Mouse (Mus musculus) 416B (cell line): ENCODE measurements around the gene Dclk1.

Experiments used
- DNase-seq: peaks from one replicate; pipeline ENCODE4 v3.0.0; 2011; ENCODE audit warnings: low read depth

Gene Dclk1

DNA sequence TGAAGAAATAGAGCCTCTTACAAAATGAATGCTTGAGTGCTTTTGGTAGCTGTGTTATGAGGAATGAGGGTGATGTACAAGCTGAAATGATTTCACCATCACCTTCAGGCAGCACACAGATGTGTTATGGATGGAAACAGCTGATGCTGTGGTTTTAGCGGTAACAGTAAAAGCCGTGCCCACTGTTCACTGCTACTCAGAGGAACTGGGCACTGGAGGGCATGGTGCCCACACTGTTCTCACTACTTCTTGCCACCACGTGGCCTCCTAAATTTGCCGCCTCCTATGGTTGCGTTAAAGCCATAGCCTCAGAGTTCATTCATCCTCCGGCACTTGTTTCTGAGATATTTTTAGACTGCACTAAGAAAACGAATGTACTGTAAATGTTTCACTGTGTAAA lies 18.0 kb downstream of the Dclk1 start:
- DNase-seq, result peak; percentile 30

DNA sequence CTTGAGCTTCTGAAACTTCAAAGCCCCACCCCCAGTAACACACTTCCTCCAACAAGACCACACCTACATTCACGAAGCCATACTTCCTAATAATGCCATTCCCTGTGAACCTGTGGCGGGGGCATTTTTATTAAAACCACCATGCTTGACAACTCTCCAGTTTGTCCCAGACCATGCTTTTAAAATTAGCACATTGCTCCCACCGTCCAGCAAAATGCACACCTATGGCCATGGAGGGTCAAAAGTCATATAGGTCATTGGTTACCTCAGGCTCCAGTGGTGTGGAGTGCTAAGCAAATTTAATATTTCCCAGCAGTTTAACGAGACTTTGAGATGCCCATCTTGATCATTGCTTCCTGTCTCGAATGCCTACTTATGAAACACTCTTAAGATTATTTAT lies 23.9 kb downstream of the Dclk1 start:
- no peak for DNase-seq

DNA sequence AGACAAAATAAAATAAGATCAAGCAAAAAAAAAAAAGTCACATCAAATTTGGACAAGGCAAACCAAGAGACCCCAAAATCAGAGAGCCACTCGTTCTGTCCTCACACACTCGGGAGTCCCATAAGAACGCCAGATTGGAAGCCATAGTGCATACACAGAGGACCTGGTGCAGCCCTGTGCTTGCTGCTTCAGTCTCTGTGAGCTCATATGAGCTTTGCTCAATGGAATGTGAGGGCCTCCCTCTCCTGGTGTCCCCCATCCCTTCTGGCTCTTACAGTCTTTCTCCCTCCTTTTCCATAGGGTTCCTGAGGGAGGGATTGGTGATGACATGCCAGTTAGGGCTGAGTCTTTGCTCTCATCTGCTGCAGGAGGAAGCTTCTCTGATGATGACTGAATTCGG lies 27.6 kb downstream of the Dclk1 start:
- DNase-seq, result no peak

DNA sequence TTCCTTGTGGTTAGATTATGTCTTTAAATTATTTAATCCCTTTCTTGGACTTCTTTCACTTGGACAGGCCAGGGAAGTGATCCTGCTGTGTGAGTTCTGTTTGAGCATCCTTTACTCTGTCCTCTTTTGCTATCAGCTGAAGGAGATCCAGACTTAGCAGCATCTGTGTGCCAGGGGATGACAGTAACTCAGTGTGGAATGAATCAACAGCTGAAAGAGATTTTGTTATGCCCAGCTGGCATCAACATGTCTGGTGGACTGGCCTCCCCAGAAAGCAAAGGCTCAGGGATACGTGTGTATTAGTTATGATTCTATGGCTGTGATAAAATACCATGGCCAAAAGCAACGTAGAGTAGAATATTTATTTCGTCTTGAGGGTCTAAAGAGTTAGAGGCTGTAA lies 28.2 kb downstream of the Dclk1 start:
- no peak for DNase-seq

DNA sequence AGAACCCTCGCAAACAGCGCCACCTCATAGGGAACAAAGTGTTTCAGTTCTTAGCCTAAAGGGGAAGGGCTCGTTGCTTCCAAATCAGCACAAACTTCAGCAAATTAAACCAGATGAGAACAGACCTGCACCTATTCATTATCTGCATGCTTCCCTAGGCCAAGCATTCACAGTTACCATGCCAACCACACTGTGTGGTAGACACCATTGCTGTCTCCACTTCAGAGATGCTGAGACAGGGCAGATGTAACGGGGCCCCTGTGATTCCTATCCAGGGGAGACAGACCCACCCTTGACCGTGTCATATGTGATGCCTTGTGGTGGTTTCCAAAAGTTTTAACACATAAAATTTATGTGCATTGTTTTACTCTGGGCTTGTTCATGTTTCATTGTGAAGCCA lies 28.8 kb downstream of the Dclk1 start:
- DNase-seq, result no peak

DNA sequence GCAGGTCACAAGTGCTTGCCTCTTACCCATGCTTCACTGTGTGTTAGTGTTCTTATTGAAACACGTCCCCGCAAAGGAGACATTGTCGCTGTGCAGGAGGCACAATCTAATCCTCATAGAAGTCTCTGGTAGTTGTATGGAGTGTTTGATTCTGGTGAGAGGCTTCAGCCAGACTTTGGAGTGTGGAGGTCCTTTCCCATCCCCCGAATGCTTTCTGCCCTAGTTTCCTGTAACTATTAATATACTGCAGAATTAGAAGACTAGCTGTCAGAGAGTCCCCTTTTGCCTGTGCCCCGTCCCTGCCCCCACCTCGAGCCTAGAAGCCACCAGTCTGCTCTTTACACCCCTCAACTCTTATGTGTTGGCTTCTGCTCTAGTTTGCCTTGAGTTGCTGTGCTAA lies 30.4 kb downstream of the Dclk1 start:
- no peak for DNase-seq

DNA sequence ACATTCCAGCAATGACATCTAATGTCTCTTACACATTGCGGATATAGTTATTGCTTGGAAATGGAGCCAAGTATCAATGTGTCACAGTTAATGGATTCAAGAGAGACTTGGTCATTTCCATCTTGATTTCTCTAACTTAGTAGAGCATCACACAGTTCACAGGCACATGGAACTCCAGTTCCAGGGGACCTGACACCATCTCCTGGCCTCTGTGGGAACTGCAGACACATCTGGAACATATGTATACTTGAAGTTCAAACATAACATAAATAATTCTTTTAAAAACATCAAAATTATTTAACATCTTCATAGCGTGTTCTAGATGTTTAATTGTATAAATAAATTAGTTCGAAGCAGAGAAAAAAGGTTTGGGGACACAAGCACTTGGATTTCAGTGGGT lies 34.3 kb downstream of the Dclk1 start:
- no peak for DNase-seq

DNA sequence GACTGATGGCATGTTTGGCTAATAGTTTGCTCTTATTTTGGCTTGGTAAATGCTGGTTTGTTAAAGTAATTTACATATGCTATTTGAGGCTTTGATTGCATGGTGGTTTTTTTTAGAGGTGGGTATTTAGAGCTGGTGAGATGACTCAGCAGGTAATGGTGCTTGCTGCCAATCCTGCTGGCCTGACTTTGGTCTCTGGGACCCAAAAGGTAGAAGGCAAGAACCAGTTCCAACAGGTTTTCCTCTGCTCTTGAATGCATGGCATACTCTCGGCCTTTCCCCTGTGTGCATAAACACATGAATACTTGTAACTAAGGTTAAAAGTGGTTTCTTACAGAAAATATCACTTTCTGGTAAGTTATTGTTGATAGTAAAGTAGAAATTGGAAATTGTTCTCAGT lies 34.7 kb downstream of the Dclk1 start:
- no peak for DNase-seq

DNA sequence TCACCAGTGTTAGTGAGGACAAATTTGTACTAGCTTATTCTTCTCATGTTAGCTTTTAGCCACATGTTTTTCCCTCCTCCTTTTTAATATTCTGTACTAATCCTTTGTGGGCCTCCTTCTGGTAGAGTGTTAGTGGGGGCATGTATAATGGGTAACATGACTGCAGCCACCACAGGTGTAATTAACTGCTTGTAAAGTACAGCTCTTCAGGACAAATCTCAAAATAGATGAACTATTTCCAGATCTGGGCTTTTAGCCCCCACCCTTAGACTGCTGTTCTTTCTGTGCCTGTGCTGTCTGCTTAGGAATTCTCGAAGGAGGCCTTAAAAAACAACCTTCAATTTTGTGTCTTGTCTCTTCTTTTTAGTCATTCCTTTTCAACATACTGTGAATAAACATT lies 35.7 kb downstream of the Dclk1 start:
- no peak for DNase-seq

DNA sequence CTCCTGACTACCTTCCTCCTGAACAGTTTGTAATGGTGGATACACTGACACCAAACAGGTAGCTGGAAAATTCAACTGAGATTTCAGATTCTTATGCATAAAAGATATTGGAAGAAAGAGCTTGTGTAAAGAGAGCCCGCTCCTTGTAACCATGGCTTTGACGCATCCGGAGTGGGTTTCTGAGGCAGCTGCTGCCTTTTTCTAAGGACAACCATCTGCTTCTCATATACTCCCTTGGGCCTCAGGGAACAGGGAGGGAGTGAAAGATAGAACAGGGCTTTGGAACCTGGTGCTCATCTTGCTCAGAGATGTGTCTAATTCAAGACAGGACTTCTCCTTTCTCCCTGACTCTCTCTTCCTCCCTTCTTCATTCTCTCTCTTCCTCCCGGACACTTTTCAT lies 37.8 kb downstream of the Dclk1 start:
- no peak for DNase-seq

DNA sequence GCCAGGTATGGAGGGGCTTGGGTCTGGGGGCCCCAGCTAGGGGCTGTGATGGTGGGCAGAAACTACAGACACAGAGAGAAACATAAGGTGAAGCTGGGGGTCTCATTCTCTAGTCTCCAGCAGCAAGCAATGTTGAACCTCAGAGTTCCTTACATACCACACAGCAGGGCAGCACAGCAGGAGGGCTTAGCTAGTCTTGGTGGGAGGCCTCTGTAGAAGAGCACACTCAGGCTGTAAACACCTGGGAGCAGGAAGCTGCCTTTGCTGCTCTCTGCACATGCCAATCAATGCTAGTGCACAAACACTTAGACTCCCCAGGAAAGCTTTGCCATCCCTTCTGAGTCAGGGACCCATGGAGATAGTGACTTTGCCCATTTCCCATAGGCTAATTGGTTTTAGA lies 38.3 kb downstream of the Dclk1 start:
- DNase-seq, result no peak

DNA sequence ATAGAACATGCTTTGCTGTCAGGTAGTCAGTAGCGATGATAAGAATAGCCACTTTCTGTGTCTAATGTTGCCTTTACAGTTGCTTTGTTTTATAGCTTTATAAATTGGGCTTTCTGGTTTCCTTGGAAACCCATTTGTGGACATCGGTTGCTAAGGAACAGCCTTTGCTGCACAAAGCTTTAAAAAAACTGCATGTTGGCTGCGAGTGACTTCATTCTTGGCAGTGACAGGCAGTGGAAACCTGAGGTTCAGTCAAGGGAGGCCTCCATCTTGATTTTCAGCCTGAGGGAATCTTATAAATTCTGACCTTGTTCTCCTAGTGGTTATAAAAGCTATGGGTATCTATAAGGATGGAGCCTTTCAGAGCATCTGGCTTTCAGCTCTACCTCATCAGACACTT lies 42.1 kb downstream of the Dclk1 start:
- DNase-seq, result no peak

DNA sequence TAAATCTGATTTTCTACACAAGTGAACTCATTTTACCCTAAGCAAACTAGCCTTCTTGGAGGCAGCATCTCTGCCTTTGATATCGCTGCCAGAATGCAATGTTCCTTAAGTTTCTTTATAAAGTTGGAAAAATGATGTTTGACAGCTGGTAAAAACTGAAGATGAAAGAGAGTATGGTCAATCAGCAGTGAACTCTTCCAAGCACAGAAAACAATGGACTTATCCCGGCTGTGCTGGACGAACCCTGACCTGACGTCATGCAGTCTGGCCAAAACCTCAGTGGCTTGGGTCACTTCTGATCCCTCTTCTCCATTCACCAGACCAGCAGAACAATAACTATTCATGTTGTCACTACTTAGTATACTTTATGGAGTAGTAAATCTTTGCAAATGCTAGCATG lies 46.6 kb downstream of the Dclk1 start:
- no peak for DNase-seq

DNA sequence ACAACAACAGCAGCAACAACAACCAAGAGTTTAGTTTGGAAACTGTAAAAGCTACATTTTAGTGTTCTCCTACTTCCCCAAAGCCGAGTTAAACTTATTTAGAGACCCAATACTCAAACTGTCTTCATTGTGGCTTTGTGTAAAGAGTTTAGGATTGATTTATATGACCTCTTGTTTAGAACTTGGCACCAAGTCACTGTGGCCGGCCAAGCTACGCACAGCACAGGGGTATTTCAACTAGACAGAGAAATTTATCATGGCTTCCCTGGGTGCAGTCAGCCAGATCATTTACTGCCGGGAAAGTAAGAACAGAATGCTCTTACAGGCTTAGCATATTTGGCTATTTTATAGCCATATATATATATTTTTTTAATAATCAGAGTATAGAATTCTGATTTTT lies 49.8 kb downstream of the Dclk1 start:
- DNase-seq, result no peak

DNA sequence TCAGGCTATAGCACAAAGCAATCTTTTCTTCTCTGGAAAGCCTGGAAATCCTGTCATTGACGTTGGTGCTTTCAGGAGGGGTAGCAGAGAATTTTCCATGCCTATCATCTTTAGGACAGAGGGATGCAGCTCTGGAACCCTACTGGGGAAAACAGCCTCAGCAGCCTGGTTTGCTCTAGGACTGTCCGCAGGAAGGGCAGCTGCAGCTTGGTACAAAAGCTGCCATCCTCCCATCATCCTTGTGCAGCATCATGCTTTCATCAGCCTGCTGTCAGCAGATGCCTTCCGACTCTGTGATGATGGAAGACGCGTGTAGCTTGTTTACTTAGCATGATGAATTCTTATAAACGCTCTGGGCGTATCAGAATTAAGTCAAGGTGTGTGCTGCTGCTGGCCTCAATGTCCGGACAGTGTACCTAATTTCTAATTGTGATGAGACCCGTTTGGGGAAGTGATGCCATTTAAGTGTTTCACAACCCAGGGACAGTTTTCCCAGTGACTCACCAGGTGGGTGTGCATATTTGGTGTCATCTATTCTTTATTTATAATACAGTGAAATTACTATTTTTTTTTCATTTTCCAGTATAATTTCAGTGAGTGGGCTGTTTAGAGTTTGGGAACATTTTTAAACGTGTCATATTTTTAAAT lies 50.7 kb downstream of the Dclk1 start:
- DNase-seq, result no peak

DNA sequence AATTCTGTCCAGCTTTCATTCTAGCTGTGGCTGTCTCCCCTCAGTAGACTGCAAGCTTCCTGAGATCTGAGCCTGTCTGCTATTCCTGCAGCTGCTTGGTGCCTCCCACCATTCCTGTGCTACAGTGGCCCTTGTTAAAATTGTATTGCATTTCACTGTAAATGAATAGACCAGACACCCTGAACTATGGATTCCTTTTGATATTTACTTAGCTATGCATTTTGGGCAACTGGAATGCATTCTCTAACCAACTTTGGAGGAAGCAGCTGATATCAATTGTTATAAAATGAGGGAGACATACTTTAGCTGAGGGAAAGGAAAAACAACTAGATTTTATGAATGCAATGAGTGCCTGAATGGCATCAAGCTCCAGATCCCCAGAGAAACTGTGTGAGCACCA lies 63.5 kb downstream of the Dclk1 start:
- no peak for DNase-seq

DNA sequence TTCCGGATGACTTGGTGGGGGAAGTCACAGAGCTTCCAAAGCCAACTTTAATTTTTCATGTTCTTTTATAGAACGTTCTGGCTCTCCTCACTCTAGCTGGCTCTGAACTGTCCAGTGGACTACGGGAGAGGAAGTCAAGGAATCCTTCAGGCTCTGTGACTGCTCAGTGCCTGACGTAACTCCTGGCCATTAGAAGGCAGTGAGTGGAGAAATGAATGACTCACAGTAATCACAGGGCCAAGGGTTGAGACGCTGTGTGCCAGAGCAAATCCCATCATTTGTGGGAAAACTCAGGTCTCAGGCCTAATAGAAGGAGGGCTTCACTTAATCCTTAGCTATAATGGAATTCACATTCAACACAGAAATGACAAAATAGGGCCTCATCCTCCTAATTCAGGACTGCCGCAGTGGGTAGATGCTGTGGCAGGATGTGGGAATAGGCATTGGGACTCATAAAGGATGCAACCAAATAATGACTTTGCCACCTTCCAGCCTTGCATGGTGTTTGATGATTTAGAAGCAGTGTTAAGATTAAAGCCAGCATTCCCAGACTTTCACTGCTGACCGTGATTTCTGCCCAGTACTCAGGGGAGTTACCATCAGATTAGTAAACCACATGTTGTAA lies 65.5 kb downstream of the Dclk1 start:
- no peak for DNase-seq

DNA sequence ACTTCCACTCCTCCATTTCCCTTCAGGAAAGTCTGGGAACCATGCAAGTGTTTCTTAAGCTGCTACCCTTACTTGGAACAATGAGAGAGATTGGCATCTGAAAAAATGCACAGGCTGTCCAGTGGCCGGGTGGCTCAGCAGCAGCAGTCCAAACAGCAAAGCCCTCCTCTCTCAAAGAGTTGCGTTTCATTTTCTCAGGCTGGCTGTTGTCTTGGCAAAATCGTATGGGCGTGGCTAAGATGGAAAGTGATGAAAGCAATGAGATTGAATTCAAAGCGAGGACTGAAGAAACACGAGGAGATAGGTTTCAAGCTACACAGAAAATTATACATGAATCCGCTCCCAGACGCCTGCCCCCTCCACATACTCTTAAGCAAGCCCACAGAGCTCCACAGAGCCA lies 67.8 kb downstream of the Dclk1 start:
- no peak for DNase-seq

DNA sequence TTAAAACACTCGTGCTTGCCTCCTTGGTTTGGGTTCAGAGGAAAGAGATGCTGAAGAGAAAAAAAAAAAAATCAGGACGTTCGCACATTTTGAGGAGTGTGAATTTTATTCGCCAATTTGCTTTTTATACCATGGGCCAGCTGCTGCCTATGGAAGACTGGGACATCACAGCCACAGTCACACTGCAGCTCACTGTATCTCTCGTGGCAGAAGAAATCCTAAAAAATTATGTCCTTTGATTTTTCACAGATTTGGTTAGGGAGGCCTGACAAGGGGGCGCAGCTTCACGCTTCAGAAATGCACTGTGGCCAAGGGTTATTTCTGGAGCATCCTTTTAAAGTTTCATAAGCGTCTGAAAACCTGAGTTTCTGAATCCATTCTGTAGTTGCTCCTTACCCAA lies 73.7 kb downstream of the Dclk1 start:
- DNase-seq, result no peak

DNA sequence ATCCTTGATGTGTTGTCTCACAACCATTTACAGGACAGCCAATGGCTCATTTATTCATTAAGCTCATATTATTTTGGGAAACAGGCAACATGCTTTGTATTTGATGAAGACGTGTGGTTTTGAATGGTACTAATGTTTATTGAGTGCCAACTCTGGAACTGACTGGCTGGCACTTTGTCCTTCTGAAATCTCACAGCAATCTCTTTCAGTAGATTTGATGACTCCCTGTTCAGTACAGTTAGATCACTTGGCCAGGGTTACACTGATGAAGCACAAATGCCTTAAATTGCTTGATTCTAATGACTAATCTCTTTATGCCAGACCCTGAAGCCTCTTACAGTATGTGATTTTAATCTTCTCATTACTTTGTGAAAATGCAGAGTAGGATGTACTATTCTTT lies 75.9 kb downstream of the Dclk1 start:
- DNase-seq, result no peak

DNA sequence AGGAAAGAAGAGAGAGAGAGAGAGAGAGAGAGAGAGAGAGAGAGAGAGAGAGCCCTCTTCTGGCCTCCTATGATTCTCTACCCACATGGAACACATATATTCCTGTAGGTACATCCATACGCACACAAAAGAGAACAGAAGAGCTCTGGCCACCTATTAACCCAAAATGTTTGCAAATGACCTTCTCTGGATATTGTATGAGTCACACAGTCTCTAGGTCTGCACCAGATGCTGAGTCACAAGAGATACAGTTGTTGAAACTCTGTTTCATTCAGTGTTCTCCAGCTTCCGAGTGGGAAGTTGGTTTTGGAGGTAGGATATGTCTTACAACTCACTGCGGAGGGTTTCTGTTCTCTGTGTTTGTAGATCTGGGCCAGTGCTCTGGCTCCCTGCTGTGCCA lies 78.4 kb downstream of the Dclk1 start:
- DNase-seq, result no peak

DNA sequence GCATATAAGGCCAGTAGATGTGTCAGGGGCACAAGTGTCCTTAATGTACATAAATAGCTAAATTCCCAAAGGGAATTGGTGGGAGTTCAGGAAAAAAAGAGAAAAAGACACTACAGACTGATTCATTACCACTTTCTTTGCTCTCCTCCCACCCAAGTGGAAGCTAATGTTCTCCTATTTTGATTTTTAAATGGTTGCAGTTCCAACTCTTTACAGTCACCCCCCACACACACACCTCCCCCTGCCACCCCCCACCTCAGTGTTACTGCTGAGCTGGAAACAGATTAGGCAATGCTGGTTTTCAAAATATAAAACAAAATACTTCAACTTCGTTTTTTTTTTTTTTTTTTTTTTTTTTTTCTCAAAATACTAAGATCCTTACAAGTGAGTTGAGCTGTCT lies 81.9 kb downstream of the Dclk1 start:
- no peak for DNase-seq

DNA sequence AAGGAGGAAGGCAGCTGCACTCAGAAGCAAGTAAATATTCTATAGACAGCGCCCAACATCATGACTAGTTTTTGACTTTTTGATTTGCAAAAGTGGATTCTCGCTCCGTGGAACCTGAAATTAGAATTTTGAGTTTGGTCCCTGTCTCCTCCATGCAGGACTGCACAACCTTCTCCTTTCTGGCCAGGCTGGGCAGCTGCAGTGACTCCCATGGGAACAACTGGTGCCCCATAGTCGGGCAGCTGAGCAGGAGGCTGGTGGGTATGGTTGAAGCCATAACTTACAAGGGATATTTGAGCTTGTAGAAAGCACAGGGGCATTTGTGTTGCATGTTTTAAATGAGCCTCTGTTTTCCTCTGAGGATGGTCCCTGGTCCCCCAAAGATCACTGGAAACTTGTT lies 88.3 kb downstream of the Dclk1 start:
- DNase-seq, result no peak

DNA sequence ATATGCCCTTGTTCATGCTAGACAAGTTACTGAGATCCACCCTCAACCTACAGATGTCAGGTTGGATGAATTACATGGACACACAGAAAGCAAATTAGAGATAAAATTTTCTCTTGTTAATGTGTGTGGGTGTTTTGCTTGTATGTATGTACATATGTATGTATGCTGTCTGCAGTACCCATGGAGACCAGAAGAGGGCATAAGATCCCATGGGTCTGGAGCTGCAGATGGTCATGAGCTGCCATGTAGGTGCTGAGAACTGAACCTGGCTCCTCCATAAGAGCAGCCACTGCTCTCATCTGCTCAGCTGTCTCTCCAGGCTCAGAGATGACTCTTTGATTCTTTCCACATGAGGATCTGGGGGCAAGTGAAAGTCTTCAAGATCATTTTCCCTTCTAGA lies 89.5 kb downstream of the Dclk1 start:
- DNase-seq, result peak; percentile 3

DNA sequence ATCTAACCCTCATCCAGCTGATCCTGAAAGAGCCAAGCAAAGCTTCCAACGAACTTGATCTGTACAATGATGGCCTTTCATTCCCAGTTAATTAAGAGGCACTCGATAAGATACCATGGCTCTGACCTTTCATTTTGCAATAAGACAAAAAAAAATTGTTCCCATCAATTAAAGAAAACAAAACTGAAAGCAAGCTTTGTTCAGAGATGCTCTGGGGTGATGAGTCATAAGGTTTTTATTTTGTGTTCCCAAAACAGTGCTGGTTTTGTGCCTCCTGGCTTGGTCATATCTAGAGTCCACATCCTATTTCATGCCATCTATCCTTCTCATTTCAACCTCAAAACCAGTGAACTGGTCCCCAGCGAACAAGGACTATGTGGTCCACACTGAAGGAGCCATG lies 91.3 kb downstream of the Dclk1 start:
- DNase-seq, result no peak
